Mouse (Mus musculus): Measurements from ENCODE around the gene Scgb1b2. TPM values are rescaled to one million over a fixed set of nuclear protein-coding genes. Genes with fewer than 3 reads are reported as not detected.

The Scgb1b2 gene
- polyA plus RNA-seq (2012; rRNA removed), result not detected in 2 replicates

- no peak for DNase-seq (ENCODE audit: extremely low spot score in 1 of 2, low spot score in 1 of 2)
Observed at GRCm38 (mm10) chr7:31291721-31292120, at the start of gene Scgb1b2. TSS of gene Scgb1b2 (minus strand) at chr7:31291821.

- DNase-seq (ENCODE audit: extremely low spot score in 1 of 2, low spot score in 1 of 2), result no peak
Observed at GRCm38 (mm10) chr7:31290208-31290607, 1.4 kb downstream of the Scgb1b2 start, which contains the start of gene Scgb2b2. TSS of gene Scgb2b2 (plus strand) at chr7:31290508.

Other genes starting within 250 kb of the Scgb1b2 start
- 37.6 and 40.5 TPM in 2 replicates for gene Fxyd5, start 249.3 kb downstream of the Scgb1b2 start, polyA plus RNA-seq (2012; rRNA removed)
- gene Fxyd7, start 240.4 kb downstream of the Scgb1b2 start, polyA plus RNA-seq (2012; rRNA removed), result 188 and 275 TPM in 2 replicates
- gene Fxyd1, start 234.6 kb downstream of the Scgb1b2 start, polyA plus RNA-seq (2012; rRNA removed), result 127 and 169 TPM in 2 replicates
- 28.1 and 31.7 TPM in 2 replicates for gene Lgi4, start 232.5 kb downstream of the Scgb1b2 start, polyA plus RNA-seq (2012; rRNA removed)
- gene Fxyd3, start 215.1 kb downstream of the Scgb1b2 start, polyA plus RNA-seq (2012; rRNA removed), result 1.8 and 2.6 TPM in 2 replicates
- gene Hpn, start 176.5 kb downstream of the Scgb1b2 start, polyA plus RNA-seq (2012; rRNA removed), result 3.3 and 4.0 TPM in 2 replicates
- gene Scn1b, start 164.8 kb downstream of the Scgb1b2 start, polyA plus RNA-seq (2012; rRNA removed), result 627 and 752 TPM in 2 replicates
- 174 and 186 TPM in 2 replicates for gene Gramd1a, start 135.9 kb downstream of the Scgb1b2 start, polyA plus RNA-seq (2012; rRNA removed)
- not detected in 2 replicates for gene Scgb2b2, start 1.3 kb downstream of the Scgb1b2 start, polyA plus RNA-seq (2012; rRNA removed)
- not detected in 2 replicates for gene Scgb2b3, start 70.3 kb upstream of the Scgb1b2 start, polyA plus RNA-seq (2012; rRNA removed)
- not detected in 2 replicates for gene Scgb1b3, start 83.8 kb upstream of the Scgb1b2 start, polyA plus RNA-seq (2012; rRNA removed)